Mouse (Mus musculus): ENCODE results near the gene Dync1li1. TPM values are rescaled to one million over a fixed set of nuclear protein-coding genes. Genes with fewer than 3 reads are reported as not detected.

Gene Dync1li1
- polyA plus RNA-seq, 1 experiment, result 22.8 TPM

DNA sequence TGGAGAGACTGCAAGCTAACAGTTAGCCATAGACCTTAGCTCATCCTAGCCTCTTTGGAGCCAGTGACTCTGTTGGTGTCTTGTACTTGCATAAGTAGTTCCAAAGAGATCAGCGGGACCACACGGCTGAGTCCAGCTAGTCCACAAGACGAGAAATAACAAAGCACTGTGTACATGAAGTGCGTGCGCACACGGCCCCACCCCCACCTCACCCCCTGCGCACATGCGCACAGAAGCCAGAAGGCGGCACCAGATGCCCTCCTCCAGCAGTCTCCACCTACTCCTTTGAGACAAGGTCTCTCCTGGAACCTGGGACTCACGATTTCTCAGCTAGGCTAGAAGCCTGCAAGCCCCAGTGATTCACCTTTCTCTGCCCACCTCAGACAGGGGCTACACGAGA lies 24.8 kb upstream of the Dync1li1 start:
- no peaks in the 10 kb centered on the region for H3K4me1 ChIP-seq (ENCODE audit: control insufficient read depth, insufficient read depth, insufficient read length, low read length)
- H3K4me3 ChIP-seq (ENCODE audit: insufficient read depth, low read depth, low read length), result no peak overlapping the region
- H3K27ac ChIP-seq (replicated peaks; ENCODE audit: low read depth, low read length), result no peak overlapping the region

DNA sequence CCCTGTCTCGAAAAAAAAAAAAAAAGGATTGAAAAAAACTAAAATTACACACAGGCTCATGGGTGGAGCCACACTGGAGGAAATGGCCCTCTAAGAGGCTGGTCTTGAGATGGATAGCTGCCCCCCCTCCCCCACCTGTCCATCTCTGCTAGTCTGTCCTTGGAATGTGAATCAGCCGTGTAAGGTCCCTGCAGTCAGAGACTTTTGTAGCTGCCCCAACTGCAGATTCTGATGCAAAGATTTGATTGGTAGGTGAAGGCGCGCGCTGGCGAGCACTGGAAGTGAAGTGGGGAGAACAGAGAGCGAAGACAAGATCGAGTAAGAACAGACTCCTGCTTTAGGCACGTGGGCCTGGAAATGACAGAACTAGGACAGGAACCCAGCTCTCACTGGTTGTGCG lies 21.7 kb upstream of the Dync1li1 start:
- H3K4me3 ChIP-seq (ENCODE audit: insufficient read depth, low read depth, low read length), result no peak overlapping the region
- H3K4me1 ChIP-seq (ENCODE audit: control insufficient read depth, insufficient read depth, insufficient read length, low read length), result no peaks in the 10 kb centered on the region
- H3K27ac ChIP-seq (replicated peaks; ENCODE audit: low read depth, low read length), result no peak overlapping the region

DNA sequence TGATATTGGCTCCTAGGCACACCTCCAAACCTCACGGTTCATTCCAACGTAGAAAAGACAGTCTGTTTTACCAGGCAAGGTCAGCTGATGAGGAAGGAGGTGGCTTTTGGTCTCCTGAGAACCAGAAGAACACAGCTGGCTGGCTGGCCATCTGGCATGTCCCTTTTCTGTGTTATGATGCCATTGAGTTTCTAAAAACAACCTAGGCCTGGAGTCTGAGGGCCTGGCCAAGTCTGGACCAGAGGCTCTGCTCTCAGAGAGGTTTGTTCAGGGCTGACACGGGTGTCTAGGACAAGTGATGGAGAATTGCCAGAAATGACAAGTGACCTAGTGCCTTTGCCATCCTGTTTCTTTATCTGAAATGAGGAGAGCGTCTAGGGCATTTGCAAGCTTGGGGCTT lies 20.5 kb upstream of the Dync1li1 start:
- H3K27ac ChIP-seq (replicated peaks; ENCODE audit: low read depth, low read length), result no peak overlapping the region
- H3K4me3 ChIP-seq (ENCODE audit: insufficient read depth, low read depth, low read length), result no peak overlapping the region
- 0 out of 2 replicates have a peak, but pooled peaks cover under 1% of the 10 kb centered on the region for H3K4me1 ChIP-seq (ENCODE audit: control insufficient read depth, insufficient read depth, insufficient read length, low read length)

DNA sequence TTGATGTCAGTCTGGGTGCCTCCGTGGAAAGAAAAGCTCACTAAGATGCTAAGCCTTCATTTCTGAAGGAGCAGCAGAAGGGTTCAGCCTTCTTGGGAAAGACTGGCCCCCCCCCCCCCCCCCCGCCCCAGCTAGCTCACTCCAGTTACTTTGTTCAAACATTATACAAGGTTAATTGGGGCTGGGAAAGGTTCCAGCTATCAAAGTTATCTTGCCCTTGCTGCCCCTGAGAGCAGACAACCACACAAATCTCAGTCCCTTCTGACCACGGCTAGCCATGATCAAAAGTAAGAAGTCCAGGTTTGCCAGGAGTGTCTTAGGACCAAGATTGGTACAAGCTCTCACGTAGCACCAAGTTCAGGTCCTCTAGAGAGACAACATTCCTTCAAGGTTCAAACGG lies 19.6 kb upstream of the Dync1li1 start:
- Histone ChIP-seq H3K4me1 (ENCODE audit: control insufficient read depth, insufficient read depth, insufficient read length, low read length) (peaks cover 3% of the 10 kb centered on the region; the same call in 1 of the 2 replicates), H3K4me3 (ENCODE audit: insufficient read depth, low read depth, low read length) (no peak overlapping the region), H3K27ac (replicated peaks; ENCODE audit: low read depth, low read length) (no peak overlapping the region)

DNA sequence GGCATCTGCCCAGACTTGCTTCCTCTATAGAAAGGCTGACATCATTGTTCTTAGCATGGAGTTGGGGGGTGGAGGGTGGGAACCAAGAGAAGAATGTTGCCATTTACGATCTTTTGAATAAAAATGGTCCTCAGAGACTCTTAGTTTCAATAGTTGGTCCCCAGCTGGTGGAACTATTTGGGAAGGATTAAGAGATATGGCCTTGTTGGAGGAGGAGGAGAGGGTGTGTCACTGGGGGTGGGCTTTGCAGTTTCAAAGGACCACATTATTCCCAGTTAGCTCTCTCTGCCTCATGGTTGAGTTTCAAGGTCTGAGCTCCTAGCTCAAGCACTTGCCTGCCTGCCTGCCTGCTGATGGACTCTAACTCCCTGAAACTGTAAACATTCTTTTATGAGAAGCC lies 16.6 kb upstream of the Dync1li1 start:
- no peak overlapping the region for H3K4me3 ChIP-seq (ENCODE audit: insufficient read depth, low read depth, low read length)
- no peak overlapping the region for H3K27ac ChIP-seq (replicated peaks; ENCODE audit: low read depth, low read length)

DNA sequence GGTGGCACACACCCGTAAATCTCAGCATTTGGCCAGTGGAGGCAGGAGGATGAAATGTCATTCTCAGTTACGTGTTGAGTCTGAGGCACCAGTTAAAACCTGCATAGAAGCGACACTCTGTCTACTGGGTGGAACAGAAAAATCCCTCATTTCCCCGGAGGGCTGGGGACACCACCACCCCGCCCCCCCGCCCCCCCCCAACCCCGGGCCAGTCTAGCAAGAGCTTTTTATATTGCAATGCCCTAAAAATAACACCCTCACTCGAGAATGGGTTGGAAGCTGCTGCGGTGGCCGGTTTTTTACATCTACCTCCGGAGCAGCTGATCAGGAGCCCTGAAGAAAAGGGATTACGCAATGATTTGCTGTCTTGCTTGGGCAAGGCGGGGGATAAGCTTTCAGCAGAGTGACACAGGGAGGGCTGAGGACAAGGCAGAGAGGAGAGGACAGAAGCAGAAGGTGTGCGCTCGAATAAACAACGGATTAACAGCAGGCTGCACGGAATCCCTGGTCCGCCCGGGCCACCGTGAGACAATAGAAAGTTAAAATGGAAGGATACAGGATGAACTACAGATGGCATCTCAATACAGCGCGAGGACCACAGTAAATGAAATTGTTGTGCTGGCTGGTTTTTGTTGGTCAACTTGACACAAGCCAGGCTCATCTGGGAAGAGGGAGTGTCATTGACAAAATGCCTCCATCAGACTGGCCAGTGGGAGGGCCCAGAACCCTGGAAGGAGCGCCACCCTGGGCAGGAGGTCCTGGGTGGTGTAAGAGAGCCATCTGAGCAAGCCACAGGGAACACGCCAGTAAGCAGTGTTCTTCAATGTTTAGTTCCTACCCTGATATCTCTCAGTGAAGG lies 15.7 kb upstream of the Dync1li1 start:
- H3K4me1 ChIP-seq (ENCODE audit: control insufficient read depth, insufficient read depth, insufficient read length, low read length), result peaks cover 3% of the 10 kb centered on the region; the same call in 1 of the 2 replicates
- 0 out of 2 replicates have a peak overlapping the region, but pooled peaks have one; percentile 4 for H3K4me3 ChIP-seq (ENCODE audit: insufficient read depth, low read depth, low read length)
- no peak overlapping the region for H3K27ac ChIP-seq (replicated peaks; ENCODE audit: low read depth, low read length)

More for the DNA sequence above, 16.6 kb upstream of the Dync1li1 start:
- peaks cover 3% of the 10 kb centered on the region; the same call in 1 of the 2 replicates for H3K4me1 ChIP-seq (ENCODE audit: control insufficient read depth, insufficient read depth, insufficient read length, low read length)

DNA sequence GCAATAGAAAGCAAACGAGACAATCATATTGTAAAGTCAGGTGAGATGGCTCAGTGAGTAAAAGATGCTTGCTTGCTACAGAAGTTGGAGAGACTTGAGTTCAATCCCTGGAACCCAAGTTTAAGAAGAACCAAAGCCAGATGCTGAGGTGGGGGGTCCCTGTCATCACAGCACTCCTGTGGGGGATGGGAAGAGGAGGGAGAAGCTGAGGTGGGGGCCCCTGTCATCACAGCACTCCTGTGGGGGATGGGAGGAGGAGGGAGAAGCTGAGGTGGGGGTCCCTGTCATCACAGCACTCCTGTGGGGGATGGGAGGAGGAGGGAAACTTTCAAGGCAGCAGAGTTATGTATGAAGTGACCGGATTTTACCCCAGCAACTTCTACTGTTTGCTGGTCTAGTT lies 15.0 kb upstream of the Dync1li1 start:
- no peak overlapping the region for H3K27ac ChIP-seq (replicated peaks; ENCODE audit: low read depth, low read length)
- H3K4me1 ChIP-seq (ENCODE audit: control insufficient read depth, insufficient read depth, insufficient read length, low read length), result peaks cover 3% of the 10 kb centered on the region; the same call in 1 of the 2 replicates
- H3K4me3 ChIP-seq (ENCODE audit: insufficient read depth, low read depth, low read length), result no peak overlapping the region

DNA sequence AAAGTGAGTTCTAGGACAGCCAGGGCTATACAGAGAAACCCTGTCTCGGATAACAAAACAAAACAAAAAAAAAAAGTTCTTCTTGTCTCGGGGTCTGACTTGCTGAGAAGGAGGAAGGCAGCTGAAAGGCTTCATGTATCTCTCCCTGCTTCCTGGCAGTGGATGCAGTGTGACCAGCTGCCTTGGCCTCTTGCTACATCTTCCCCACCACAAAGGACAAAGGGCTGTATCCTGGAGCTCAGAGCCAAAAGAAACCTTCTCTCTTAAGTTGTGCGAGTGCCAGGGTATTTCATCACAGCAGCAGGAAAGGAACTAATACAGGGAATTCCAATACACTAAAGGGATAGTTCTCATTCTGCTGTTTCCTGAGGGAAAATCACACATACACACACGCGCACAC lies 10.0 kb upstream of the Dync1li1 start:
- H3K4me1 ChIP-seq (ENCODE audit: control insufficient read depth, insufficient read depth, insufficient read length, low read length), result no peaks in the 10 kb centered on the region
- no peak overlapping the region for H3K4me3 ChIP-seq (ENCODE audit: insufficient read depth, low read depth, low read length)
- no peak overlapping the region for H3K27ac ChIP-seq (replicated peaks; ENCODE audit: low read depth, low read length)

DNA sequence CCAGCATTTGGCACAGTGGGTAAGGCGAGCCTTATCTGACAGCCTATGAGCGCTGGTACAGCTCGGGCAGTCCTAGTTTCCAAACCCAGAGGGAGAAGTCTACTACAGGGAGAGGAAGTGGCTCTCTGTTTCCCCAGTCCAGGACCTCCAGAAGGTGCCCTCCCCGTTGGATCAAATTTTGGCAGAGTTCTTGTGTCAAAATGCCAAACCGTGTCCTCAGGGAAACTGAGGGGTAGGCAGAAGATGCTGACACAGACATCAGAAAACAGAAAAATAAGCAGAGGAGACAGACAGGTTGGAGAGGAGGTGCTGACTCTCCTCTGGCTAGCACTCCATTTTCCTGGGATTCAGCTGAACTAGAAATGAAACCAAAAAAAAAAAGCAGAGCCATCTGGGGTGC lies 8.6 kb upstream of the Dync1li1 start:
- Histone ChIP-seq H3K27ac (replicated peaks; ENCODE audit: low read depth, low read length) (no peak overlapping the region), H3K4me3 (ENCODE audit: insufficient read depth, low read depth, low read length) (no peak overlapping the region), H3K4me1 (ENCODE audit: control insufficient read depth, insufficient read depth, insufficient read length, low read length) (no peaks in the 10 kb centered on the region)

DNA sequence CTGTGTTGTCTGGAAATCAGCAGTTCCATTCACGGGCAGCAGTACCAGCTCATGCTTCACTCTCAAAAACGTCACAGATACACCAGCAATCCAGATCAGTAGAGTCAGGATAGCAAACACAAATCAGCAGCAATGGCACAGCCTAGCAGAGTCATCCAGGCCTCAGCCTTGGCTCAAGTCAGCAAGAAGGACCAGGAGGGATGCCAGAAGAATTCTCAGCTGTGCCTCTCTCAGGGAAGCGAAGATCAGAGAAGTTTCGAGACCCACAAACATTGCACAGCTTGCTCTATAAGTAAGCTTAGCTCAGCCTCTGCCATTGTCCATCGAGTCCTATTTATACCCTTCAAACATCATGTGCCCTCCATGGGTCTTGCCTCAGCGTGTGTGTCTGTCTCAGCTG lies 8.1 kb upstream of the Dync1li1 start:
- H3K4me3 ChIP-seq (ENCODE audit: insufficient read depth, low read depth, low read length), result no peak overlapping the region
- no peak overlapping the region for H3K27ac ChIP-seq (replicated peaks; ENCODE audit: low read depth, low read length)
- no peaks in the 10 kb centered on the region for H3K4me1 ChIP-seq (ENCODE audit: control insufficient read depth, insufficient read depth, insufficient read length, low read length)

DNA sequence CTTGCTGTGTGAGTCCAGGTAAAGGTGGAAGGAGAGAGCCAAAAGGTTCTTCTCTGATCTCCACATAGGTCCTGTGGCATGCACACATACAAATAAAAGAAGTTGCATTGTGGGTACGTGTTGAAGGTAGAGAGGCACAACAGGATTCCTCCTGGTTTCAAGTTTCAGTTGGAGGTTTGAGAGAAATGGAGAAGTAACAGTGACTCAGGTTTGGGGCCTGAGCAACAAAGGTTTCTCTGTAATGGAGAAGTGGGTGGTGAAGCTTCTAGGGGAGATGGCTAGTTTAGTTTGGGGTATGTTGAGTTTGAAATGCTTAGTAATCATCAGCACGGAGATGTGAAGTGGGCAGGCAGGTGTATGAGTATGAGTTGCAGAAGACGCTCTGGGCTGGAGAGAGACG lies 6.4 kb upstream of the Dync1li1 start:
- Histone ChIP-seq H3K4me3 (ENCODE audit: insufficient read depth, low read depth, low read length) (no peak overlapping the region), H3K4me1 (ENCODE audit: control insufficient read depth, insufficient read depth, insufficient read length, low read length) (no peaks in the 10 kb centered on the region), H3K27ac (replicated peaks; ENCODE audit: low read depth, low read length) (no peak overlapping the region)

DNA sequence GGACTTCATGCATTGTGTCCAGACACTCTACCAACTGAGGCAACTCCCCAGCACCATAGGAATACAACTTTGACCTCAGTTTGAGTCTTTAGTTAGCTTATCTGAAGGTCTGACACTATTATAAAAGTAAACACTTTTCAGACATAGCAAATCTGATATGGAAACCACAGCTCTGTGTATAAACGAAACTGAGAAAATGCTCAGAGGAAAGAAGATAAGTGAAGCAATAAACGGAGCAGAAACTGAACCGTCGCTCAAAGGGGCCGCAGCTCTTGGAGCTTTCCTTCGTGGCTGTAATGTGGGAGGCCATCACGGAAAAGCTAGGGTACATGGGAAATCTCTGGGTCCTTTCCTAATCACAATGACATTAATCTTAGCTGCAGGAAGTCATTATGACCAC lies 2.3 kb upstream of the Dync1li1 start:
- H3K27ac ChIP-seq (replicated peaks; ENCODE audit: low read depth, low read length), result no peak overlapping the region
- no peak overlapping the region for H3K4me3 ChIP-seq (ENCODE audit: insufficient read depth, low read depth, low read length)
- peaks cover 6% of the 10 kb centered on the region for H3K4me1 ChIP-seq (ENCODE audit: control insufficient read depth, insufficient read depth, insufficient read length, low read length)

DNA sequence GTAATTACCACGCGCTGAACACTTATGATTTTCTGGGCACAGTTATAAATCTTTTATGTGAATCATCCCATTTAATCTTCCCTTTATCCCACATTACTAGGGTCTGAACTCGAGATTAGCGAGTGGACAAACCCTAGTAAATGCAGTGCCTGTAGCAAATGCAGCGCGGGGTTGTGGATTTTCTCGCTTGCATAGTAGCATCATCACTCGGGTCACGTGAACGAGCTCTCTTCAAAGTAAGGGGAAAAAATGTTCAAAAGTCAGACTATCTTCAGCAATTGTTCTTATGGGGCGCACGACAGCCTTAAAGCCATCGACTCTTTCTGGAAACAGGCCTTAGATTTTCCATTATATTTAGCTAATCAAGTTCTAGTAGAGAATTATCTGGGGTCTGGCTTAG lies 951 bp upstream of the Dync1li1 start:
- Histone ChIP-seq H3K4me1 (ENCODE audit: control insufficient read depth, insufficient read depth, insufficient read length, low read length) (peaks cover 6% of the 10 kb centered on the region), H3K27ac (replicated peaks; ENCODE audit: low read depth, low read length) (no peak overlapping the region), H3K4me3 (ENCODE audit: insufficient read depth, low read depth, low read length) (no peak overlapping the region)

DNA sequence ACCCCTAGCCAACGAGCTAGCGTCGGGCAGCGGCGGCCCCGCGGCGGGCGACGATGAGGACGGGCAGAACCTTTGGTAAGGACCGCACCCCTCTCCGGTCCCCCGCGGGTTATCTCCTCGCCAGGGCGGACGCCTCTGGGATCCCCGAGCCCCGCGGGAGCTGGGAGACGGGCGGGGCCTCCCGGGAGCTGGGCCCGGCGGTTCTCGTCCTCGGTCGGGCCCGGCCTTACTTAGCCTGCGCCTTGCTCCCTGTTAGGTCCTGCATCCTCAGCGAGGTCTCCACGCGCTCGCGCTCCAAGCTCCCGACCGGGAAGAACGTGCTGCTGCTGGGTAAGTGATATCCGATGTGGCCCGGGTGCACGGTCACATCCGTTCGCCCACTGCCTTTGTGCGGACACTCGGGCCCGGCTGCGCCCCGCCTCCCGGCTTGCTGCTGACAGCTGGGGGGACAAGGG lies 390 bp downstream of the Dync1li1 start:
- Histone ChIP-seq H3K4me3 (ENCODE audit: insufficient read depth, low read depth, low read length) (peak overlapping the region; percentile 87), H3K27ac (replicated peaks; ENCODE audit: low read depth, low read length) (peak overlapping the region; percentile 83)

DNA sequence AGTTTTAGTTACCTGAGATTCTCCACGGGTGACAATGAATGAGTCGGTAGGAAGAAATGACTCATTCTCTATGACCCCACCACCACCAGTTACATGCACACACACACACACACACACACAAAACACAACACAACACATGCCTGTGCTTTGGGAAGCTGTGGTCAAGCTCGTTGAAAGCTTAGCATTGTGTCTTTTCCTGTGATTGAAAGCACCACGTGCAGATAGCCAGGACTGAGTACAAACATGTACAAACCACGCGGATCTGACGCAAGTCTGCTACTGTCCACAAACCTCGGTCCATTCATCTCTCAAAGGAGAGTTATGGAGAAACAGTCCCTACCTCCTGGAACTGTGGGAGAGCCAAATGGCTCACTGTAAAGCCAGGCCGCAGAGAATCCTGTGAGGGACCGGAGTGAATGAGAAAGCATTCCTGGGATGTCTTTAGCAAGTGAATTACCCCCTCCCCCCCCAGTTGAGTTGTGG lies 1.6 kb downstream of the Dync1li1 start:
- Histone ChIP-seq H3K27ac (replicated peaks; ENCODE audit: low read depth, low read length) (peak overlapping the region; percentile 22; the same call in 1 of the 2 replicates), H3K4me1 (ENCODE audit: control insufficient read depth, insufficient read depth, insufficient read length, low read length) (peaks cover 6% of the 10 kb centered on the region), H3K4me3 (ENCODE audit: insufficient read depth, low read depth, low read length) (peak overlapping the region; percentile 87; the same call in 1 of the 2 replicates)

More for the DNA sequence above, 390 bp downstream of the Dync1li1 start:
- peaks cover 6% of the 10 kb centered on the region for H3K4me1 ChIP-seq (ENCODE audit: control insufficient read depth, insufficient read depth, insufficient read length, low read length)

DNA sequence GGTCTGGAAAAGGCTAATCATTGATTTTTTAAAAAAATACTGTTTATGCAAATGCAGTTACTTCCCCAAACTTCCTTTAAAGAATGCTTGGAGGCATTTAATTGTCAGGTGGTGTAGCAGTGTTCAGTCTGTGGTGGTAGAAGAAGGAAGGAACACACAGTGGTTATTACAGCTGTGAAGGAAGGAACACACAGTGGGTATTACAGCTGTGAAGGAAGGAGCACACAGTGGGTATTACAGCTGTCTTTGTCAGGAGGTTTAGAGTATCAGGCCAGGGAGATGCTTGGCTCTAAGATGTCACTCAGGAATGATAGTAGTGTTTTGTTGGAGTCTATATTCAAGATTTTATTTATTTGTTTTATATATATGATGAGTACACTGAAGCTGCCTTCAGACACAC lies 2.5 kb downstream of the Dync1li1 start:
- H3K27ac ChIP-seq (replicated peaks; ENCODE audit: low read depth, low read length), result no peak overlapping the region
- H3K4me3 ChIP-seq (ENCODE audit: insufficient read depth, low read depth, low read length), result no peak overlapping the region
- peaks cover 6% of the 10 kb centered on the region for H3K4me1 ChIP-seq (ENCODE audit: control insufficient read depth, insufficient read depth, insufficient read length, low read length)

Data from brown adipose tissue, adult 24 weeks (tissue).